Mouse (Mus musculus): Measurements from ENCODE around the gene Itga5. TPM values are rescaled to one million over a fixed set of nuclear protein-coding genes. Genes with fewer than 3 reads are reported as not detected.
A peak's percentile ranks its signal among the peaks of the same experiment; 100 is the strongest.

The Itga5 gene
- total and polyA plus RNA-seq, 2 experiments: 3.0 to 28.1 TPM

DNA sequence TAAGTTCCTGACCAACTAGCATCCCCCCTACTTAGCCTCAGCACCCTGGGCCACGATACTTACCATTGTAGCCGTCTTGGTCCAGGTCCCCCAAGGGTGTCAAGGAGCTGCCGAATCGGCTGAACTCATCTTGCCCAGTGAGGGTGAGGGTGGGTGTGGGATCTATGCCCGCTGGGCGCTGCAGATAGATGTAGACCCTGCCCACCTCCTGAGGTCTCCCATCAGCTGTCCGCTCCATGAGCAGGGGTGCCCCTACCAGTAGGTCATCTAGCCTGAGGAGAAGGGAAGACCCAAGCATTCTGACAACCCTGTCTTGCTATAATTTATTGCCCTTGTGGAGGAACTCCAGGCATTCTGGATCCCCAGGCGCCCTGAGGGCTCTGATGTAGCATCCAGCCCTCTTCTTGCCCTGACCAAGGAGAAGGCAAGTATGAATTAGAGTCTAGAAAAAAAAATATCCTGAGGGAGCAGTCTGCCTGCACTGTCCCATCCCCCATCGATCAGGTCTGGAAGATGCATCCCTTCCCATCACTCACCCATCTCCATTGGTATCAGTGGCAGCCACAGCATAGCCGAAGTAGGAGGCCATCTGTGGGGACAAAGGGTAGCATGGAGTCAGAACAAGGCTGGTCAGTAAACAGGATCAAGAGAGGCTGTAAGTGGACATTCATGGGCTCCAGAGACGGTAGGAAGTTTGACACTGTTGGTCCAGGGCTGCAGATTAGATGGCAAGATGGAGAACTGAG lies 12.9 kb downstream of the Itga5 start:
- TF ChIP-seq CTCF (IDR thresholded peaks at IDR 0.05; ENCODE audit: low read depth, low read length): no peak
- TF ChIP-seq POLR2A (IDR thresholded peaks at IDR 0.05; ENCODE audit: extremely low read depth, insufficient read depth, low read length): no peak
- no peaks in the 10 kb centered on the region for H3K27me3 ChIP-seq (ENCODE audit: control insufficient read depth, insufficient read depth, low read length)
- no peak overlapping the region for H3K9ac ChIP-seq (ENCODE audit: low read depth, low read length)
- H3K27ac ChIP-seq (replicated peaks; ENCODE audit: insufficient read depth, low read depth, low read length): no peak overlapping the region
- no peak overlapping the region for H3K4me3 ChIP-seq (ENCODE audit: insufficient read depth, low read depth, low read length)
- WGBS: 95% methylated on average over 11 of the region's 11 CpGs
- H3K4me1 ChIP-seq (ENCODE audit: control insufficient read depth, insufficient read depth, low read length): no peaks in the 10 kb centered on the region
- no peak for DNase-seq (ENCODE audit: extremely low read depth, low read depth, low spot score)
- H3K36me3 ChIP-seq (ENCODE audit: control insufficient read depth, insufficient read depth, low read length): peaks cover 47% of the 10 kb centered on the region
- no peaks in the 10 kb centered on the region for H3K79me2 ChIP-seq (ENCODE audit: control insufficient read depth, insufficient read depth, low read length)

DNA sequence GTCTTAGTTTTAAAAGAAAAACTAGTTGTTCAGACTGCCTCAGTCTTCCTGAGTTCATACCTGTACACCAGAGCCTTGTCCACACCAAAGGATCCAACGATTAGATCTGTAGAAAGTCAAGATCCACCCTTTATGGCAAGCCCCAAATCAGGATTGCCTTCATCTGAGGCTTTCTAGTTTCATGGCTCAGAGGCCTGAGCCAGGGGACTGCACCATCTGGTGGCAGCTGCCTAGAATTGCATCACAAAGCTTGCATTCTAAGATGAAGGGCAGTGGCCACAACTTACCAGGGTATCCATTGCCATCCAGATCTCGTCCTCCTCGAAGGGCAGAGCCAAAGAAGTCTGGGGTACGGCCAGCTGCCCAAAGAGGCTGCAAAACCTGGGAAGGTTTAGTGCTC lies 13.7 kb downstream of the Itga5 start:
- TF ChIP-seq CTCF (IDR thresholded peaks at IDR 0.05; ENCODE audit: low read depth, low read length) (peak; percentile 93), POLR2A (IDR thresholded peaks at IDR 0.05; ENCODE audit: extremely low read depth, insufficient read depth, low read length) (no peak)
- no peaks in the 10 kb centered on the region for H3K27me3 ChIP-seq (ENCODE audit: control insufficient read depth, insufficient read depth, low read length)
- H3K4me1 ChIP-seq (ENCODE audit: control insufficient read depth, insufficient read depth, low read length): no peaks in the 10 kb centered on the region
- H3K4me3 ChIP-seq (ENCODE audit: insufficient read depth, low read depth, low read length): no peak overlapping the region
- 49% methylated on average over 4 of the region's 4 CpGs for WGBS
- no peaks in the 10 kb centered on the region for H3K79me2 ChIP-seq (ENCODE audit: control insufficient read depth, insufficient read depth, low read length)
- peak; percentile 29 for DNase-seq (ENCODE audit: extremely low read depth, low read depth, low spot score)
- no peak overlapping the region for H3K9ac ChIP-seq (ENCODE audit: low read depth, low read length)
- peaks cover 48% of the 10 kb centered on the region for H3K36me3 ChIP-seq (ENCODE audit: control insufficient read depth, insufficient read depth, low read length)
- H3K27ac ChIP-seq (replicated peaks; ENCODE audit: insufficient read depth, low read depth, low read length): no peak overlapping the region

DNA sequence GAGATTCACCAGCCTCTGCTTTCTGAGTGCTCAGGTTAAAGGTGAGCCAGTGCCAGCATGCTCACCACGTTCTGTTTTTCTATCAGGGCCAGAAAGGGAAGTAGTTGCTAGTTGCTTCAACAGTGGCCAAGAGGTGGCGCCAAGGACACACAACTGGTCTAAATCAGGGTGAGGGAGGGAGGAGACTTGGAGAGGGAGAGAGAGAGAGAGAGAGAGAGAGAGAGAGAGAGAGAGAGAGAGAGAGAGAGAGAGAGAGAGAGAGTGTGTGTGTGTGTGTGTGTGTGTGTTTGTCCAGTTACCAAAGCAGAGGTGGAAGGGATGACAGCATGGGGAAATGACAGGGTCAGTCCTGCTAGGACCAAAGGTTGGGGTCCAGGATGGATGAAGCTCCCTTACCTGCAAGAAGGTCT lies 19.3 kb downstream of the Itga5 start:
- peak; percentile 79 for DNase-seq (ENCODE audit: extremely low read depth, low read depth, low spot score)
- TF ChIP-seq POLR2A (IDR thresholded peaks at IDR 0.05; ENCODE audit: extremely low read depth, insufficient read depth, low read length): no peak
- peak; percentile 67; the same call in 1 of the 2 replicates for TF ChIP-seq CTCF (IDR thresholded peaks at IDR 0.05; ENCODE audit: low read depth, low read length)
- Histone ChIP-seq H3K79me2 (ENCODE audit: control insufficient read depth, insufficient read depth, low read length) (no peaks in the 10 kb centered on the region; the same call in 1 of the 2 replicates), H3K4me3 (ENCODE audit: insufficient read depth, low read depth, low read length) (no peak overlapping the region), H3K27me3 (ENCODE audit: control insufficient read depth, insufficient read depth, low read length) (no peaks in the 10 kb centered on the region), H3K9ac (ENCODE audit: low read depth, low read length) (no peak overlapping the region), H3K36me3 (ENCODE audit: control insufficient read depth, insufficient read depth, low read length) (peaks cover 53% of the 10 kb centered on the region), H3K4me1 (ENCODE audit: control insufficient read depth, insufficient read depth, low read length) (no peaks in the 10 kb centered on the region), H3K27ac (replicated peaks; ENCODE audit: insufficient read depth, low read depth, low read length) (no peak overlapping the region)
- WGBS: 4% methylated on average over 2 of the region's 2 CpGs

DNA sequence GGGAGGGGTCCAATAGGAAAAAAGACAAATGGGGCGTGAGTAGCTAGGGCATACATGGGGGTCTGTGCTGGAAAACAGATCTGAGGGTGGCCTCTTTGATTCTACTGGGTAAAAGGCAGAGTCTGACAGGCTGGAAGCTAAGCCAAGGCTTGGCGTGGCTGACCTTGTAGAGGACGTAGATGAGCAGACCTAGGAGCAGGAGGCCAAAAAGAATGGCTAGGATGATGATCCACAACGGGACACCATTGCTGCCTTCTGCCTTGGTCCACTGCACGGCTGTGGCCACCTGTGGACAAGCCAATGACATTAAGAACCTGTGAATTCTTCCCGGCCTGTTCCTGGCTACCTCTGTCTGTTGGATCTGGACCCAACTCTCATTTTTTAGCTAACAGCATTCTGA lies 20.8 kb downstream of the Itga5 start:
- 86% methylated on average over 6 of the region's 6 CpGs for WGBS
- peaks cover 45% of the 10 kb centered on the region for H3K36me3 ChIP-seq (ENCODE audit: control insufficient read depth, insufficient read depth, low read length)

GRCm38 (mm10) chr15:103343556-103343955 lies 23.0 kb downstream of the Itga5 start:
- peaks cover 29% of the 10 kb centered on the region for H3K36me3 ChIP-seq (ENCODE audit: control insufficient read depth, insufficient read depth, low read length)
- peaks cover 2% of the 10 kb centered on the region; the same call in 1 of the 2 replicates for H3K27me3 ChIP-seq (ENCODE audit: control insufficient read depth, insufficient read depth, low read length)
- TF ChIP-seq POLR2A (IDR thresholded peaks at IDR 0.05; ENCODE audit: extremely low read depth, insufficient read depth, low read length): no peak
- TF ChIP-seq CTCF (IDR thresholded peaks at IDR 0.05; ENCODE audit: low read depth, low read length): no peak
- no peak overlapping the region for H3K27ac ChIP-seq (replicated peaks; ENCODE audit: insufficient read depth, low read depth, low read length)
- H3K9ac ChIP-seq (ENCODE audit: low read depth, low read length): no peak overlapping the region
- H3K4me1 ChIP-seq (ENCODE audit: control insufficient read depth, insufficient read depth, low read length): peaks cover 4% of the 10 kb centered on the region; the same call in 1 of the 2 replicates
- no peak for DNase-seq (ENCODE audit: extremely low read depth, low read depth, low spot score)
- no peak overlapping the region for H3K4me3 ChIP-seq (ENCODE audit: insufficient read depth, low read depth, low read length)
- no peaks in the 10 kb centered on the region; the same call in 1 of the 2 replicates for H3K79me2 ChIP-seq (ENCODE audit: control insufficient read depth, insufficient read depth, low read length)

More for the DNA sequence above, 20.8 kb downstream of the Itga5 start:
- no peak for DNase-seq (ENCODE audit: extremely low read depth, low read depth, low spot score)
- Histone ChIP-seq H3K9ac (ENCODE audit: low read depth, low read length) (no peak overlapping the region), H3K79me2 (ENCODE audit: control insufficient read depth, insufficient read depth, low read length) (no peaks in the 10 kb centered on the region; the same call in 1 of the 2 replicates), H3K4me1 (ENCODE audit: control insufficient read depth, insufficient read depth, low read length) (no peaks in the 10 kb centered on the region), H3K27ac (replicated peaks; ENCODE audit: insufficient read depth, low read depth, low read length) (no peak overlapping the region), H3K4me3 (ENCODE audit: insufficient read depth, low read depth, low read length) (no peak overlapping the region), H3K27me3 (ENCODE audit: control insufficient read depth, insufficient read depth, low read length) (no peaks in the 10 kb centered on the region)
- TF ChIP-seq POLR2A (IDR thresholded peaks at IDR 0.05; ENCODE audit: extremely low read depth, insufficient read depth, low read length) (no peak), CTCF (IDR thresholded peaks at IDR 0.05; ENCODE audit: low read depth, low read length) (no peak)

- Histone ChIP-seq H3K4me3 (ENCODE audit: insufficient read depth, low read depth, low read length) (no peak overlapping the region), H3K9ac (ENCODE audit: low read depth, low read length) (no peak overlapping the region), H3K79me2 (ENCODE audit: control insufficient read depth, insufficient read depth, low read length) (no peaks in the 10 kb centered on the region; the same call in 1 of the 2 replicates), H3K36me3 (ENCODE audit: control insufficient read depth, insufficient read depth, low read length) (peaks cover 29% of the 10 kb centered on the region), H3K4me1 (ENCODE audit: control insufficient read depth, insufficient read depth, low read length) (peaks cover 4% of the 10 kb centered on the region; the same call in 1 of the 2 replicates), H3K27ac (replicated peaks; ENCODE audit: insufficient read depth, low read depth, low read length) (no peak overlapping the region), H3K27me3 (ENCODE audit: control insufficient read depth, insufficient read depth, low read length) (peaks cover 2% of the 10 kb centered on the region; the same call in 1 of the 2 replicates)
- TF ChIP-seq CTCF (IDR thresholded peaks at IDR 0.05; ENCODE audit: low read depth, low read length) (no peak), POLR2A (IDR thresholded peaks at IDR 0.05; ENCODE audit: extremely low read depth, insufficient read depth, low read length) (no peak)
- no peak for DNase-seq (ENCODE audit: extremely low read depth, low read depth, low spot score)
- WGBS: 66% methylated on average over 3 of the region's 3 CpGs
These were observed 23.6 kb downstream of the Itga5 start for GRCm38 (mm10) chr15:103343008-103343407.
